Mouse (Mus musculus): ENCODE measurements around the gene Mgll. TPM values are rescaled to one million over a fixed set of nuclear protein-coding genes. Genes with fewer than 3 reads are reported as not detected.
A peak's percentile ranks its signal among the peaks of the same experiment; 100 is the strongest.

Gene Mgll
- polyA plus RNA-seq, 1 experiment = not detected

DNA sequence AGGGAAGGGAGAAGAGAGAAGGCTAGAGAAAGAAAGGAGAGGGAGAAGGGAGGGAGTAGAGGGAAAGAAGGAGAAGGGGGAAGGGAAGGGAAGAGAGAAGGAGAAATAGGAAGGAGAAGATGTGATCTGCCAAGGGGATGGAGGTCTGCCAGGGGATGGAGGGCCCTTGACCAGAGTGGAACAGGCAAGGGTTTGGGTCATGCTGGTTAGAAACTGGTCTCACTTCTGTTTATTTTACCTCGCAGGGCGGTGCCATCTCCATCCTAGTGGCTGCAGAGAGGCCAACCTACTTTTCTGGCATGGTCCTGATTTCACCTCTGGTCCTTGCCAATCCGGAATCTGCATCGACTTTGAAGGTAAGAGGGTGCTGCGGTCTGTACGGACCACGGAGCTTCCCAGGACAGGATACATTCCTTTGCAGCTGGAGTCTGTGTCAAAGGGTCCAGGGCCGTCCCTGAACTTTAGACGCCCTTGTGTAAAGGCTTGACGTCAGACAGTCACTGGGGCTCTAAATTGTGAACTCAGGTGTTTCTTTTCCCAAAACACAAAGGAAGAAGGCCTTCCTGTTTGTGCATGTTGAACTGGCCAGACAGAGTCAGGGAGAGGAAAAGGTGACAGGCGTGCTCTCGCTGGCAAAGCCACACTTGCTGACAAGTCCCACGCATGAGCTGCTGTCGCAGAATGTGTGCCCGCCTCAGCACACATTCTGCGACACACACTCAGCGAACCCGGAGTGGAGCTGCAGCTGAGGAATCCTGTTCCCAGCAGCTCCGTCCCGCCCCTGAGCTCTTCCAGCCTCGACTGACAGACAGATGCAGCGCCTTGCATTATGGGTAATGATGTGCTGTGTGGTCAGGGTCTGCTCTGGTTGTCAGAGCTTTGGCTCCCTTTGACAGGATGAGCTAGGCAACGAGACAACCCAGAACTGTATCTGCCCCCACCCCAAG, 85.2 kb downstream of the Mgll start:
- TF ChIP-seq CTCF (IDR thresholded peaks at IDR 0.05; ENCODE audit: insufficient read depth, low read depth, low read length) (no peak), POLR2A (IDR thresholded peaks at IDR 0.05; ENCODE audit: insufficient read depth, low read depth, low read length) (no peak)
- H3K4me3 ChIP-seq (ENCODE audit: insufficient read depth, low read depth, low read length) = no peak overlapping the region
- peaks cover 39% of the 10 kb centered on the region for H3K4me1 ChIP-seq (ENCODE audit: control insufficient read depth, insufficient read depth, low read length)
- WGBS = 59% methylated on average over 23 of the region's 23 CpGs
- H3K27ac ChIP-seq (ENCODE audit: insufficient read depth, low read depth, low read length) = 0 out of 2 replicates have a peak overlapping the region, but pooled peaks have one; percentile 16

DNA sequence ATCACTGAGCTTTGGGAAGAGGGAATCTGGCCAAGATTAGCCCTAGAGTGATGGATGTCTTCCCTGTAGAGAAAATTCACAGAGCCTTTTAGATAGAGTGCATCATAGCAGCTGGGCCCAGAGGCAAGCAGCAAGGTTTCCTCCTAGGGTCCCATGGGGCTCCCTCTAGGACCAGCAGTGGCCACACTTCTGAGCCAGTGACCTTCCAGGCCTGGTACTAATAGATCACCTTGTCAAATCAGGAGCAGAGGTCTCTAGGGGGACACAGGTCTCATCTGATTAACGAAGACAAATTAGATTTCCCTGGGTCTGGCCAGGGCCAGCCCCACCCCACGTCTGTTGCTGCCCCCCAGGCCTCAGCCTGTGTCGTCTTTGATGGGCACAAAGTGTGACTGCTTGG, 86.1 kb downstream of the Mgll start:
- Histone ChIP-seq H3K27ac (ENCODE audit: insufficient read depth, low read depth, low read length) (no peak overlapping the region), H3K4me3 (ENCODE audit: insufficient read depth, low read depth, low read length) (no peak overlapping the region), H3K4me1 (ENCODE audit: control insufficient read depth, insufficient read depth, low read length) (peaks cover 45% of the 10 kb centered on the region)
- TF ChIP-seq POLR2A (IDR thresholded peaks at IDR 0.05; ENCODE audit: insufficient read depth, low read depth, low read length) = no peak
- TF ChIP-seq CTCF (IDR thresholded peaks at IDR 0.05; ENCODE audit: insufficient read depth, low read depth, low read length) = no peak
- WGBS = 82% methylated on average over 3 of the region's 3 CpGs

DNA sequence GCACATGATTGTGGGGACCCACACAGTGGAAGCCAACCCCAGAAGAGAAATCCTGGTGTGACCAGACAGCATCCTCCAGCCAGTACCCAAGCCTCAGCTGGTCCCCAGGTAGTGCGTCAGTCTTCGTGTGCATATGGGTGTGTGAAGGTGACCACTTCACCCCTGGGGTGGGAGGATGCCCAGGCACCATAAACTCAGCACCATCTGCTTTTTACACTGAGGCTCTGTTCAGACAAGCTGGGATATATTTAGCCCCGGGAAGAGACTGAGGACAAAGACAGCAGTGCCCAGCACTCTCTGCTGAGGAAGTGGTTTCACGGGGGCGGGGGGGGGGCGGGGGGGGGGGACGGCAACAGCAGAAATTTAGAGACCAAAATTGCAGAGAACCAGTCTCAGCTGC, 87.2 kb downstream of the Mgll start:
- Histone ChIP-seq H3K4me1 (ENCODE audit: control insufficient read depth, insufficient read depth, low read length) (peaks cover 55% of the 10 kb centered on the region), H3K27ac (ENCODE audit: insufficient read depth, low read depth, low read length) (peak overlapping the region; percentile 19; the same call in 1 of the 2 replicates)
- no peak for TF ChIP-seq POLR2A (IDR thresholded peaks at IDR 0.05; ENCODE audit: insufficient read depth, low read depth, low read length)
- no peak for TF ChIP-seq CTCF (IDR thresholded peaks at IDR 0.05; ENCODE audit: insufficient read depth, low read depth, low read length)

DNA sequence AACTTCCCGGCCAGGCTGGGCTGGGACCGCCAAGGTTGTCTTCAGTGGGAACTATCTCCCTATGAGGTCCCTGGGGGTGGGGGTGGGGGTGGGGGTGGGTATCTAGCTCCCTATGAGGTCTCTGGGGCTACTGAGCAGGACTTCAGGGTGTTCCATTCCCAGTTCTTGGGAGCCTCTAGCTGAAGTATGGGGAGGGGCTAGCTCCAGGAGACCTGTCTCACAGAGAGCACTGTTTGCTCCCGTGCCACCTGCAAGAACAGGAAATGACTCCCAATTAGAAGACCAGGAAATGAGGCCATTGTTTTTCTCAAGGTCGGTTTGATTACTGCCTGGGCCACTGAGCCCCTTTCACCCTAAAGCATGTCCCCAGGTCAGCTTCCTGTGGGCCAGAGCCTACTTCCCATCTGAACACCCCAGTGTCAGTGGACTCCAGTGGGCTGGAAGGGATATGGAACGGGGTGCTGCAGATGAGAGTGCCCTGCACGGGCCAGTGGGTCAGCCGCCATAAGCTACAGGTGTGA, 87.7 kb downstream of the Mgll start:
- TF ChIP-seq POLR2A (IDR thresholded peaks at IDR 0.05; ENCODE audit: insufficient read depth, low read depth, low read length) = no peak
- TF ChIP-seq CTCF (IDR thresholded peaks at IDR 0.05; ENCODE audit: insufficient read depth, low read depth, low read length) = no peak
- Histone ChIP-seq H3K4me1 (ENCODE audit: control insufficient read depth, insufficient read depth, low read length) (peaks cover 58% of the 10 kb centered on the region), H3K27ac (ENCODE audit: insufficient read depth, low read depth, low read length) (no peak overlapping the region), H3K4me3 (ENCODE audit: insufficient read depth, low read depth, low read length) (no peak overlapping the region)
- 62% methylated on average over 7 of the region's 7 CpGs for WGBS

More for the DNA sequence above, 87.2 kb downstream of the Mgll start:
- no peak overlapping the region for H3K4me3 ChIP-seq (ENCODE audit: insufficient read depth, low read depth, low read length)
- 34% methylated on average over 7 of the region's 7 CpGs for WGBS

DNA sequence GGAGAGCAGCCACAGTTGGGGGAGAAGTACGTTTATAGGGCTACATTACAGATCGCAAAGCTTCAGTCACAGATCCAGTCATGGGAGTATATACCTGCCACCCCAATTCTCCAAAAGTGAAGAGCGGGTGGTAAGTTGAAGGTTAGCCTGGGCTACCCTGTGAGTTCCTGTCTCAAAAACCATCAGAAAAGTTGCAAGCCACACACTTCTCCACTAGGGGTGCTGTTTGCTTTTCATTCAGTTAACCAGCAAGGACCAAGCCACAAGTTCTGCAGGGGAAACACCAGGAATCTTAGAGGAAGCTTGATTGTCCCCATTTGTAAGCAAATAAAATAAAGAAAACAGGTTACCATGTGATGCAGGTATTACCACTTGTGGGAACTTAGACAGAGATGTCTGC, 88.7 kb downstream of the Mgll start:
- Histone ChIP-seq H3K27ac (ENCODE audit: insufficient read depth, low read depth, low read length) (no peak overlapping the region), H3K4me1 (ENCODE audit: control insufficient read depth, insufficient read depth, low read length) (peaks cover 57% of the 10 kb centered on the region), H3K4me3 (ENCODE audit: insufficient read depth, low read depth, low read length) (no peak overlapping the region)
- no peak for TF ChIP-seq CTCF (IDR thresholded peaks at IDR 0.05; ENCODE audit: insufficient read depth, low read depth, low read length)
- TF ChIP-seq POLR2A (IDR thresholded peaks at IDR 0.05; ENCODE audit: insufficient read depth, low read depth, low read length) = no peak
- 71% methylated on average over 3 of the region's 3 CpGs for WGBS

DNA sequence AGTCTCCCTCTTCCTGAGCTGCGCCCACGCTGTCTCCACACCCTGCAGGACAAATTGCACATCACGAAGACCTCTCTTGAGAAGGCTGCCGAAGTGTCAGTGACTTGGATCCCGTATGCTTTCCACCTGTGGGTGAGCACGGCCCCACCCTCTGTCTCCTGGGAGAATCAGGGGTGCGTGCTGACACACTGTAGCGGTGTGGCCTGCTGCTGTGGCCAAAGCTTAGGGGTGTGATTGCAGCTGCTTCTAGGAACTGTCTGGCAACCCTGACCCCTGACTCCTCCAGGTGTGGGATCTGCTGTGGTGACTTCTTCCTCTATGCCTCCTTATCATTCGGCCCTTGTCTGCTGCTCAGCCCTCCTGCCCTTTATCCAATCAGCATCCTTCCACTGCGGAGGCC, 89.6 kb downstream of the Mgll start:
- no peak for TF ChIP-seq CTCF (IDR thresholded peaks at IDR 0.05; ENCODE audit: insufficient read depth, low read depth, low read length)
- TF ChIP-seq POLR2A (IDR thresholded peaks at IDR 0.05; ENCODE audit: insufficient read depth, low read depth, low read length) = no peak
- Histone ChIP-seq H3K4me1 (ENCODE audit: control insufficient read depth, insufficient read depth, low read length) (peaks cover 50% of the 10 kb centered on the region), H3K4me3 (ENCODE audit: insufficient read depth, low read depth, low read length) (no peak overlapping the region), H3K27ac (ENCODE audit: insufficient read depth, low read depth, low read length) (no peak overlapping the region)
- 87% methylated on average over 10 of the region's 10 CpGs for WGBS

DNA sequence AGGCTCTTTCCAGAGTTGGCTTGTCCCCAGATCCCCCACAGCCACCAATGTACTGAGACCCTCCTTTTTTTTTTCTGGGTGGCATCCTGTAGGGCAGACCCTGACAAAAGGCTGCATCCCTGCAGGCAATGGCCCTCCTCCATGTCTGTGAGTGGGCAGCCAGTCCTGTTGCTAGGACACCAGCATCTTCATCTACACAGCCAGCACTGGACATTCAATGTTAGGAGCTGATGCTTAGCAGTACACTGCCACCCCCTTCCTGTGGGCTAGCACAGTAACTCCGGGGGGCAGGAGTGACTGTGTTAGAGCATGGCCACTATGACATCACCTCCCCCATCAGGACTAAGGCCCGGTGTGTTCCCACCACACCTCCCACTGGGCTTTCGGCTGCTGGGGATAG, 90.8 kb downstream of the Mgll start:
- TF ChIP-seq CTCF (IDR thresholded peaks at IDR 0.05; ENCODE audit: insufficient read depth, low read depth, low read length) (no peak), POLR2A (IDR thresholded peaks at IDR 0.05; ENCODE audit: insufficient read depth, low read depth, low read length) (no peak)
- peaks cover 42% of the 10 kb centered on the region for H3K4me1 ChIP-seq (ENCODE audit: control insufficient read depth, insufficient read depth, low read length)
- 61% methylated on average over 3 of the region's 3 CpGs for WGBS
- H3K4me3 ChIP-seq (ENCODE audit: insufficient read depth, low read depth, low read length) = no peak overlapping the region
- no peak overlapping the region for H3K27ac ChIP-seq (ENCODE audit: insufficient read depth, low read depth, low read length)

DNA sequence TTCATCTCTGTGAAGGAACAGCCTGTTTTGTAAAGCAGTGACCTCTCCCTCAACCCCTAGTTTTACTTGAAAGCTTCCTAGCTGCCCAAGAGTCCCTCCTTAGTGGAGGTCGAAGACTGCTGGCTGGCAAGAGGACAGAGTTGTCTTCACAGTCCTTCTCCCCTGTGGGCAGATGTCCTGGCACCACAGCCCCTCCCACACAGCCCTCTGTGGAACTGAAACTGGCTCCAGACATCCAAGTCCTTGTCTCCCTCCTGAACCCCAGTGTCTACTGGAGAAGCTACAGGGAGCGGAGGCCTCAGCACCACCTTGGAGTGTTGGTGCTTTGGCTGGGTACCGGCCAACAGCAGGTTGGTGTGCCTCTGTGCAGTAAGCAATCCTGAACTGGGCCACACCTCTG, 91.3 kb downstream of the Mgll start:
- Histone ChIP-seq H3K4me3 (ENCODE audit: insufficient read depth, low read depth, low read length) (no peak overlapping the region), H3K27ac (ENCODE audit: insufficient read depth, low read depth, low read length) (no peak overlapping the region), H3K4me1 (ENCODE audit: control insufficient read depth, insufficient read depth, low read length) (peaks cover 38% of the 10 kb centered on the region)
- 87% methylated on average over 3 of the region's 3 CpGs for WGBS
- TF ChIP-seq POLR2A (IDR thresholded peaks at IDR 0.05; ENCODE audit: insufficient read depth, low read depth, low read length) (no peak), CTCF (IDR thresholded peaks at IDR 0.05; ENCODE audit: insufficient read depth, low read depth, low read length) (no peak)

DNA sequence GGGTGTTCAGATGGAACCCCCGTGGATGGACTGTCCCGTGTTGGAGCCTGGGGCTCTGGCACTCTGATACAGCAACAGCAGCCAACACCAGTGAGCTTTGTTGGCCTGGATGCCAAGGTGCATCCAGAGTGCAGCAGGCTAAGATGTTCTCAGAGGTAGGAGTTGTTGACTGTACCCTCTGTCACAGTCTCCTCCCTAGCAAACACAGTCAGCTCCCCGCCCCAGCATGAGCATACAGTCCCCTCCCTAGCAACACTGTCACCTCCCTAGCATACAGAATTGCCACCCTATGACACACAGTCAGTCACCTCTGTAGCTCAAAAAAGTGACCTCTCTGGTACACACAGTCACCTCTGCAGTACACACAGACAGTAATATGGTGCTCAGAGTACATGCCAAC, 92.7 kb downstream of the Mgll start:
- peaks cover 32% of the 10 kb centered on the region for H3K4me1 ChIP-seq (ENCODE audit: control insufficient read depth, insufficient read depth, low read length)
- 58% methylated on average over 3 of the region's 3 CpGs for WGBS
- TF ChIP-seq CTCF (IDR thresholded peaks at IDR 0.05; ENCODE audit: insufficient read depth, low read depth, low read length) = no peak
- no peak for TF ChIP-seq POLR2A (IDR thresholded peaks at IDR 0.05; ENCODE audit: insufficient read depth, low read depth, low read length)
- H3K4me3 ChIP-seq (ENCODE audit: insufficient read depth, low read depth, low read length) = no peak overlapping the region
- H3K27ac ChIP-seq (ENCODE audit: insufficient read depth, low read depth, low read length) = no peak overlapping the region

All from olfactory bulb, adult 2 months (tissue).